In genomic region chr12:9278735-9279134, GRCm38 (mm10) we compare ENCODE assay signal across 23 mouse cellular contexts.
A peak's percentile ranks its signal among the peaks of the same experiment; 100 is the strongest.
DNase-seq lines count a peak whose midpoint lies in the region; ATAC-seq lines count a peak whose summit lies in the region.
"Had no signal": no experiment of that assay in that cellular context is flagged by ENCODE, and none has a peak within 500 bp of the region (broad histone marks: within the 10 kb centered on the region; RNA-seq: fewer than 3 reads in every experiment).

No protein-coding gene starts in this region.

- H3K4me1 ChIP-seq in limb, embryonic 13.5 days = peaks cover 32% of the 10 kb centered on the region
- peaks cover 15% of the 10 kb centered on the region for H3K4me1 ChIP-seq in limb, embryonic 10.5 days
- H3K4me1 ChIP-seq: forebrain, embryonic 13.5 days; forebrain, embryonic 15.5 days had no signal

- H3K4me3 ChIP-seq in limb, embryonic 13.5 days = no peak overlapping the region
- no peak overlapping the region for H3K4me3 ChIP-seq in limb, embryonic 10.5 days
- H3K4me3 ChIP-seq: embryonic facial prominence, embryonic 10.5 days; embryonic facial prominence, embryonic 12.5 days; forebrain, embryonic 13.5 days; forebrain, embryonic 15.5 days had no signal

- H3K9ac ChIP-seq in limb, embryonic 13.5 days = no peak overlapping the region
- H3K9ac ChIP-seq: embryonic facial prominence, embryonic 12.5 days; forebrain, embryonic 13.5 days; forebrain, embryonic 15.5 days; forebrain, postnatal 0 days had no signal

- WGBS in limb, embryonic 13.5 days = 25% methylated on average over 5 of the region's 5 CpGs
- 39% methylated on average over 5 of the region's 5 CpGs for WGBS in limb, embryonic 10.5 days

- H3K36me3 ChIP-seq in limb, embryonic 13.5 days = no peaks in the 10 kb centered on the region
- H3K36me3 ChIP-seq in limb, embryonic 10.5 days = no peaks in the 10 kb centered on the region
- H3K36me3 ChIP-seq: embryonic facial prominence, embryonic 10.5 days; embryonic facial prominence, embryonic 12.5 days; forebrain, embryonic 15.5 days had no signal

- no peak overlapping the region for H3K4me2 ChIP-seq in limb, embryonic 13.5 days (replicated peaks)
- H3K4me2 ChIP-seq: embryonic facial prominence, embryonic 12.5 days; forebrain, embryonic 13.5 days; forebrain, embryonic 15.5 days had no signal

- peak overlapping the region; percentile 61; the same call in 1 of the 2 replicates for H3K27ac ChIP-seq in limb, embryonic 13.5 days
- no peak overlapping the region for H3K27ac ChIP-seq in limb, embryonic 10.5 days
- H3K27ac ChIP-seq: embryonic facial prominence, embryonic 10.5 days; embryonic facial prominence, embryonic 12.5 days; forebrain, embryonic 13.5 days; forebrain, embryonic 15.5 days had no signal

- no peak for DNase-seq in limb, embryonic 10.5 days (ENCODE audit: low spot score)
- DNase-seq in ES-CJ7 (ENCODE audit: low read depth, low spot score) (peak; percentile 76), ZHBTc4 (ENCODE audit: low read depth, low spot score) (peak; percentile 44)
- peak; percentile 14 for DNase-seq in mesoderm, embryonic 11.5 days (ENCODE audit: low read depth, low spot score)
- DNase-seq in heart, postnatal 4 days = no peak
- DNase-seq in frontal cortex, adult 2 months (ENCODE audit: extremely low spot score in 1 of 2, low spot score in 1 of 2) = no peak
- DNase-seq: adrenal gland, adult 2 months; adrenal gland, postnatal 10 days; adrenal gland, postnatal 25 days; B cell, adult 2 months; cerebellum, adult 11-12 months; cerebellum, adult 2 months; cerebellum, adult 9-10 months; cerebellum, postnatal 10 days; cerebellum, postnatal 25 days; forebrain, postnatal 0 days had no signal

- H3K9me3 ChIP-seq in limb, embryonic 13.5 days = no peaks in the 10 kb centered on the region
- H3K9me3 ChIP-seq in limb, embryonic 10.5 days (replicated peaks) = no peaks in the 10 kb centered on the region
- H3K9me3 ChIP-seq: embryonic facial prominence, embryonic 10.5 days; embryonic facial prominence, embryonic 12.5 days; forebrain, embryonic 13.5 days; forebrain, embryonic 15.5 days had no signal

- peaks cover 9% of the 10 kb centered on the region; the same call in 1 of the 2 replicates for H3K27me3 ChIP-seq in limb, embryonic 13.5 days
- H3K27me3 ChIP-seq in limb, embryonic 10.5 days (ENCODE audit: low read depth, poor library complexity, severe bottlenecking) = no peaks in the 10 kb centered on the region; the same call in 1 of the 2 replicates
- H3K27me3 ChIP-seq: CH12.LX; embryonic facial prominence, embryonic 12.5 days; forebrain, embryonic 13.5 days; forebrain, embryonic 15.5 days had no signal

- peak; percentile 63; the same call in 1 of the 2 replicates for ATAC-seq in limb, embryonic 13.5 days (ENCODE audit: low FRiP score, low read depth)
- ATAC-seq: CD4-positive, CD25-positive, alpha-beta regulatory T cell, adult 4 months; forebrain, embryonic 13.5 days; forebrain, embryonic 15.5 days; forebrain, postnatal 0 days had no signal

Comparison
In these comparisons a context has a peak if more than half of its experiments do, and no peak if none do; other contexts are left out.
1. DNase-seq: peak in ES-CJ7 (single experiment), ZHBTc4 (single experiment) and mesoderm, embryonic 11.5 days (single experiment); none in limb, embryonic 10.5 days (single experiment), heart, postnatal 4 days (single experiment) and frontal cortex, adult 2 months (0 of 2).